Mouse (Mus musculus): ENCODE results near the gene Nkpd1. TPM values are rescaled to one million over a fixed set of nuclear protein-coding genes. Genes with fewer than 3 reads are reported as not detected.
A peak's percentile ranks its signal among the peaks of the same experiment; 100 is the strongest.
"Not testable (repeated sequence)": the region's sequence is repeated elsewhere in the genome, so short reads cannot be mapped to it uniquely, and the experiment has no call there.

Gene Nkpd1
- polyA plus RNA-seq, 1 experiment from 2014 or later = 0.27 TPM

- 95% methylated on average over 7 of the region's 7 CpGs for WGBS
- no peaks in the 10 kb centered on the region for H3K36me3 ChIP-seq (ENCODE audit: control insufficient read depth, insufficient read depth, low read length)
- peak overlapping the region; percentile 88; the same call in 1 of the 2 replicates for H3K4me3 ChIP-seq (ENCODE audit: low read length)
- ATAC-seq (ENCODE audit: low FRiP score, low TSS enrichment) = no peak
- H3K9me3 ChIP-seq (ENCODE audit: control insufficient read depth, low read length) = no peaks in the 10 kb centered on the region
- no peak overlapping the region for H3K9ac ChIP-seq (ENCODE audit: low read depth, low read length)
- H3K4me2 ChIP-seq (replicated peaks; ENCODE audit: low read depth, low read length) = peak overlapping the region; percentile 97; the same call in 1 of the 2 replicates
- H3K27me3 ChIP-seq (ENCODE audit: control insufficient read depth, insufficient read depth, low read length) = no peaks in the 10 kb centered on the region
- H3K4me1 ChIP-seq (ENCODE audit: control insufficient read depth, insufficient read depth, low read length) = peaks cover 8% of the 10 kb centered on the region; the same call in 1 of the 2 replicates
- no peak overlapping the region for H3K27ac ChIP-seq (ENCODE audit: low read depth, low read length)
Observed at GRCm38 (mm10) chr7:19509786-19510185, 7.9 kb upstream of the Nkpd1 start.

- ATAC-seq (ENCODE audit: low FRiP score, low TSS enrichment); H3K27me3 ChIP-seq (ENCODE audit: control insufficient read depth, insufficient read depth, low read length); H3K4me1 ChIP-seq (ENCODE audit: control insufficient read depth, insufficient read depth, low read length); H3K4me3 ChIP-seq (ENCODE audit: low read length); H3K4me2 ChIP-seq (replicated peaks; ENCODE audit: low read depth, low read length); H3K9me3 ChIP-seq (ENCODE audit: control insufficient read depth, low read length); H3K9ac ChIP-seq (ENCODE audit: low read depth, low read length); H3K27ac ChIP-seq (ENCODE audit: low read depth, low read length); H3K36me3 ChIP-seq (ENCODE audit: control insufficient read depth, insufficient read depth, low read length): not testable (repeated sequence)
- WGBS = 83% methylated on average over 6 of the region's 7 CpGs
Observed at GRCm38 (mm10) chr7:19511934-19512333, 5.7 kb upstream of the Nkpd1 start.

GRCm38 (mm10) chr7:19512353-19512752 lies 5.3 kb upstream of the Nkpd1 start:
- H3K9ac ChIP-seq (ENCODE audit: low read depth, low read length) = no peak overlapping the region
- peaks cover 4% of the 10 kb centered on the region; the same call in 1 of the 2 replicates for H3K27me3 ChIP-seq (ENCODE audit: control insufficient read depth, insufficient read depth, low read length)
- H3K4me3 ChIP-seq (ENCODE audit: low read length) = no peak overlapping the region
- no peaks in the 10 kb centered on the region for H3K9me3 ChIP-seq (ENCODE audit: control insufficient read depth, low read length)
- 78% methylated on average over 6 of the region's 6 CpGs for WGBS
- H3K36me3 ChIP-seq (ENCODE audit: control insufficient read depth, insufficient read depth, low read length) = no peaks in the 10 kb centered on the region
- no peak overlapping the region for H3K27ac ChIP-seq (ENCODE audit: low read depth, low read length)
- no peak for ATAC-seq (ENCODE audit: low FRiP score, low TSS enrichment)
- peaks cover 7% of the 10 kb centered on the region; the same call in 1 of the 2 replicates for H3K4me1 ChIP-seq (ENCODE audit: control insufficient read depth, insufficient read depth, low read length)
- no peak overlapping the region for H3K4me2 ChIP-seq (replicated peaks; ENCODE audit: low read depth, low read length)

GRCm38 (mm10) chr7:19520032-19520431 lies 2.4 kb downstream of the Nkpd1 start:
- Histone ChIP-seq H3K36me3 (ENCODE audit: control insufficient read depth, insufficient read depth, low read length) (no peaks in the 10 kb centered on the region), H3K9me3 (ENCODE audit: control insufficient read depth, low read length) (no peaks in the 10 kb centered on the region), H3K9ac (ENCODE audit: low read depth, low read length) (peak overlapping the region; percentile 32; the same call in 1 of the 2 replicates), H3K4me2 (replicated peaks; ENCODE audit: low read depth, low read length) (peak overlapping the region; percentile 37), H3K4me3 (ENCODE audit: low read length) (0 out of 2 replicates have a peak overlapping the region, but pooled peaks have one; percentile 20), H3K4me1 (ENCODE audit: control insufficient read depth, insufficient read depth, low read length) (peaks cover 18% of the 10 kb centered on the region), H3K27me3 (ENCODE audit: control insufficient read depth, insufficient read depth, low read length) (peaks cover 73% of the 10 kb centered on the region), H3K27ac (ENCODE audit: low read depth, low read length) (no peak overlapping the region)
- ATAC-seq (ENCODE audit: low FRiP score, low TSS enrichment) = no peak
- WGBS = 6% methylated on average over 23 of the region's 23 CpGs

GRCm38 (mm10) chr7:19523017-19523756 lies 5.5 kb downstream of the Nkpd1 start:
- H3K4me2 ChIP-seq (replicated peaks; ENCODE audit: low read depth, low read length) = peak overlapping the region; percentile 71
- H3K9me3 ChIP-seq (ENCODE audit: control insufficient read depth, low read length) = no peaks in the 10 kb centered on the region
- peaks cover 18% of the 10 kb centered on the region for H3K4me1 ChIP-seq (ENCODE audit: control insufficient read depth, insufficient read depth, low read length)
- ATAC-seq (ENCODE audit: low FRiP score, low TSS enrichment) = no peak
- no peak overlapping the region for H3K27ac ChIP-seq (ENCODE audit: low read depth, low read length)
- no peak overlapping the region for H3K9ac ChIP-seq (ENCODE audit: low read depth, low read length)
- 12% methylated on average over 70 of the region's 72 CpGs for WGBS
- peak overlapping the region; percentile 39 for H3K4me3 ChIP-seq (ENCODE audit: low read length)
- peaks cover 67% of the 10 kb centered on the region for H3K27me3 ChIP-seq (ENCODE audit: control insufficient read depth, insufficient read depth, low read length)
- no peaks in the 10 kb centered on the region for H3K36me3 ChIP-seq (ENCODE audit: control insufficient read depth, insufficient read depth, low read length)

GRCm38 (mm10) chr7:19523757-19524419 lies 6.2 kb downstream of the Nkpd1 start:
- Histone ChIP-seq H3K27ac (ENCODE audit: low read depth, low read length) (no peak overlapping the region), H3K9ac (ENCODE audit: low read depth, low read length) (peak overlapping the region; percentile 44), H3K4me1 (ENCODE audit: control insufficient read depth, insufficient read depth, low read length) (peaks cover 18% of the 10 kb centered on the region), H3K4me3 (ENCODE audit: low read length) (peak overlapping the region; percentile 39), H3K9me3 (ENCODE audit: control insufficient read depth, low read length) (no peaks in the 10 kb centered on the region), H3K4me2 (replicated peaks; ENCODE audit: low read depth, low read length) (peak overlapping the region; percentile 71), H3K36me3 (ENCODE audit: control insufficient read depth, insufficient read depth, low read length) (0 out of 2 replicates have a peak, but pooled peaks cover 3% of the 10 kb centered on the region), H3K27me3 (ENCODE audit: control insufficient read depth, insufficient read depth, low read length) (peaks cover 60% of the 10 kb centered on the region)
- under 1% methylated on average over 64 of the region's 64 CpGs for WGBS
- peak; percentile 43; the same call in 1 of the 2 replicates for ATAC-seq (ENCODE audit: low FRiP score, low TSS enrichment)

GRCm38 (mm10) chr7:19524420-19525104 lies 6.9 kb downstream of the Nkpd1 start:
- Histone ChIP-seq H3K36me3 (ENCODE audit: control insufficient read depth, insufficient read depth, low read length) (peaks cover 9% of the 10 kb centered on the region; the same call in 1 of the 2 replicates), H3K9ac (ENCODE audit: low read depth, low read length) (peak overlapping the region; percentile 44; the same call in 1 of the 2 replicates), H3K4me3 (ENCODE audit: low read length) (peak overlapping the region; percentile 39), H3K27me3 (ENCODE audit: control insufficient read depth, insufficient read depth, low read length) (peaks cover 54% of the 10 kb centered on the region), H3K4me2 (replicated peaks; ENCODE audit: low read depth, low read length) (peak overlapping the region; percentile 71), H3K4me1 (ENCODE audit: control insufficient read depth, insufficient read depth, low read length) (peaks cover 18% of the 10 kb centered on the region), H3K9me3 (ENCODE audit: control insufficient read depth, low read length) (no peaks in the 10 kb centered on the region), H3K27ac (ENCODE audit: low read depth, low read length) (no peak overlapping the region)
- 0 out of 2 replicates have a peak, but pooled peaks have one; percentile 16 for ATAC-seq (ENCODE audit: low FRiP score, low TSS enrichment)
- 14% methylated on average over 24 of the region's 24 CpGs for whole genome bisulfite sequencing

- no peak for ATAC-seq (ENCODE audit: low FRiP score, low TSS enrichment)
- no peak overlapping the region for H3K27ac ChIP-seq (ENCODE audit: low read depth, low read length)
- H3K27me3 ChIP-seq (ENCODE audit: control insufficient read depth, insufficient read depth, low read length) = peaks cover 51% of the 10 kb centered on the region
- H3K9me3 ChIP-seq (ENCODE audit: control insufficient read depth, low read length) = no peaks in the 10 kb centered on the region
- no peak overlapping the region for H3K4me3 ChIP-seq (ENCODE audit: low read length)
- H3K9ac ChIP-seq (ENCODE audit: low read depth, low read length) = no peak overlapping the region
- peaks cover 18% of the 10 kb centered on the region for H3K4me1 ChIP-seq (ENCODE audit: control insufficient read depth, insufficient read depth, low read length)
- peaks cover 12% of the 10 kb centered on the region; the same call in 1 of the 2 replicates for H3K36me3 ChIP-seq (ENCODE audit: control insufficient read depth, insufficient read depth, low read length)
- WGBS = 44% methylated on average over 2 of the region's 2 CpGs
- H3K4me2 ChIP-seq (replicated peaks; ENCODE audit: low read depth, low read length) = no peak overlapping the region
Observed at GRCm38 (mm10) chr7:19525105-19525481, 7.5 kb downstream of the Nkpd1 start.

All from kidney, embryonic 14.5 days (tissue).